Mouse (Mus musculus) lung, postnatal 0 days (tissue): Measurements from ENCODE around the gene Kcnh1. TPM values are rescaled to one million over a fixed set of nuclear protein-coding genes. Genes with fewer than 3 reads are reported as not detected.

Experiments
- ATAC-seq: fragments of 200-750 bp; cut with Nextera tagmentation; 2 replicates; pipeline ENCODE4 v1.8.0; 2017; ENCODE audit warnings: moderate library complexity
- DNase-seq: peaks from one replicate; pipeline ENCODE4 v3.0.0-alpha.2; 2016; ENCODE audit warnings: low spot score
- H3K27ac ChIP-seq: fragments of 300-500 bp; sonication (generic); 2 replicates; pipeline ENCODE4 v1.5.1; 2014; ENCODE audit warnings: antibody characterized with exemption, mild to moderate bottlenecking, low read length, mixed read lengths
- H3K27me3 ChIP-seq: fragments of 300-500 bp; sonication (generic); replicated peaks from 2 replicates; pipeline ENCODE4 v1.6.1; 2014; ENCODE audit warnings: low read length, mixed read lengths; ENCODE audit not compliant: insufficient read depth
- H3K36me3 ChIP-seq: fragments of 300-500 bp; sonication (generic); 2 replicates; pipeline ENCODE4 v1.6.1; 2014; ENCODE audit warnings: low read length, mixed read lengths; ENCODE audit not compliant: insufficient read depth
- H3K4me1 ChIP-seq: fragments of 300-500 bp; sonication (generic); 2 replicates; pipeline ENCODE4 v1.6.1; 2014; ENCODE audit warnings: antibody characterized with exemption, low read depth, low read length, mixed read lengths; ENCODE audit not compliant: insufficient read depth
- H3K4me2 ChIP-seq: fragments of 300-500 bp; sonication (generic); replicated peaks from 2 replicates; pipeline ENCODE4 v1.6.1; 2014; ENCODE audit warnings: low read depth, mild to moderate bottlenecking, low read length, moderate library complexity, mixed read lengths
- H3K4me3 ChIP-seq: fragments of 300-500 bp; sonication (generic); 2 replicates; pipeline ENCODE4 v1.5.1; 2014; ENCODE audit warnings: low read depth, low read length
- H3K9ac ChIP-seq: fragments of 300-500 bp; sonication (generic); replicated peaks from 2 replicates; pipeline ENCODE4 v1.6.1; 2014; ENCODE audit warnings: low read depth, mild to moderate bottlenecking
- H3K9me3 ChIP-seq: fragments of 300-500 bp; sonication (generic); 2 replicates; pipeline ENCODE4 v1.6.1; 2016; ENCODE audit warnings: low read length, mixed read lengths
- CTCF ChIP-seq: IDR thresholded peaks from 2 replicates; pipeline ENCODE4 v1.5.1; 2016; ENCODE audit warnings: antibody characterized with exemption, mild to moderate bottlenecking
- EP300 ChIP-seq: IDR thresholded peaks from 2 replicates; pipeline ENCODE4 v1.6.1; 2016; ENCODE audit warnings: antibody characterized with exemption, mild to moderate bottlenecking, control low read depth
- WGBS: fragments of 180-500 bp; shearing (Covaris S2); extraction: QIAGEN DNeasy Blood & Tissue Kit; methylation state at CpG from one replicate; pipeline ENCODE4 v1.1.7; 2014; 5-methylcytosine and 5-hydroxymethylcytosine counted together
- polyA plus RNA-seq: library from polyadenylated mRNA; unstranded; fragments of >200 nt; fragmentation: Nextera tagmentation; extraction: Ambion mirVana; gene quantifications from 2 replicates; pipeline ENCODE4 v1.2.1, GENCODE M21; 2015

The Kcnh1 gene
- polyA plus RNA-seq, 1 experiment from 2014 or later, result 4.4 TPM

GRCm38 (mm10) chr1:192284340-192284739 lies 93.8 kb downstream of the Kcnh1 start:
- H3K4me3 ChIP-seq, result no peak overlapping the region
- no peaks in the 10 kb centered on the region for H3K36me3 ChIP-seq
- H3K9me3 ChIP-seq, result no peaks in the 10 kb centered on the region
- WGBS, result 69% methylated on average over 3 of the region's 3 CpGs
- DNase-seq (no peak), ATAC-seq (no peak)
- no peak overlapping the region for H3K4me2 ChIP-seq
- H3K27ac ChIP-seq, result no peak overlapping the region
- no peak overlapping the region for H3K9ac ChIP-seq
- no peaks in the 10 kb centered on the region for H3K27me3 ChIP-seq
- no peaks in the 10 kb centered on the region for H3K4me1 ChIP-seq
- TF ChIP-seq CTCF (no peak), EP300 (no peak)

- 62% methylated on average over 3 of the region's 3 CpGs for WGBS
- no peak overlapping the region for H3K4me2 ChIP-seq
- ATAC-seq (no peak), DNase-seq (no peak)
- H3K27ac ChIP-seq, result no peak overlapping the region
- no peaks in the 10 kb centered on the region for H3K36me3 ChIP-seq
- TF ChIP-seq CTCF (no peak), EP300 (no peak)
- H3K4me3 ChIP-seq, result no peak overlapping the region
- no peaks in the 10 kb centered on the region for H3K27me3 ChIP-seq
- H3K4me1 ChIP-seq, result no peaks in the 10 kb centered on the region
- H3K9me3 ChIP-seq, result no peaks in the 10 kb centered on the region
- H3K9ac ChIP-seq, result no peak overlapping the region
Measured at GRCm38 (mm10) chr1:192284950-192285349, 94.4 kb downstream of the Kcnh1 start.

- ATAC-seq (no peak), DNase-seq (no peak)
- WGBS, result 80% methylated on average over 8 of the region's 8 CpGs
Measured at GRCm38 (mm10) chr1:192288456-192288855, 97.9 kb downstream of the Kcnh1 start.

GRCm38 (mm10) chr1:192291286-192291685 lies 100.7 kb downstream of the Kcnh1 start:
- 41% methylated on average over 3 of the region's 3 CpGs for WGBS
- H3K27ac ChIP-seq, result no peak overlapping the region
- TF ChIP-seq CTCF (no peak), EP300 (no peak)

More at GRCm38 (mm10) chr1:192288456-192288855, 97.9 kb downstream of the Kcnh1 start:
- Histone ChIP-seq H3K36me3 (no peaks in the 10 kb centered on the region), H3K4me3 (no peak overlapping the region), H3K4me2 (no peak overlapping the region), H3K4me1 (no peaks in the 10 kb centered on the region), H3K27me3 (no peaks in the 10 kb centered on the region), H3K27ac (no peak overlapping the region), H3K9ac (no peak overlapping the region), H3K9me3 (no peaks in the 10 kb centered on the region)
- TF ChIP-seq CTCF (no peak), EP300 (no peak)

GRCm38 (mm10) chr1:192293391-192293790 lies 102.8 kb downstream of the Kcnh1 start:
- no peaks in the 10 kb centered on the region for H3K36me3 ChIP-seq
- DNase-seq (no peak), ATAC-seq (no peak)
- H3K4me2 ChIP-seq, result no peak overlapping the region
- no peaks in the 10 kb centered on the region for H3K9me3 ChIP-seq
- H3K4me1 ChIP-seq, result no peaks in the 10 kb centered on the region
- H3K27me3 ChIP-seq, result no peaks in the 10 kb centered on the region
- no peak overlapping the region for H3K27ac ChIP-seq
- H3K9ac ChIP-seq, result no peak overlapping the region
- no peak for TF ChIP-seq CTCF
- no peak for TF ChIP-seq EP300
- 23% methylated on average over 4 of the region's 4 CpGs for WGBS
- H3K4me3 ChIP-seq, result no peak overlapping the region

More at GRCm38 (mm10) chr1:192291286-192291685, 100.7 kb downstream of the Kcnh1 start:
- Histone ChIP-seq H3K4me3 (no peak overlapping the region), H3K27me3 (no peaks in the 10 kb centered on the region), H3K4me2 (no peak overlapping the region), H3K4me1 (no peaks in the 10 kb centered on the region), H3K36me3 (no peaks in the 10 kb centered on the region), H3K9me3 (no peaks in the 10 kb centered on the region), H3K9ac (no peak overlapping the region)
- DNase-seq, result no peak
- no peak for ATAC-seq

- Histone ChIP-seq H3K4me3 (no peak overlapping the region), H3K27ac (no peak overlapping the region), H3K9me3 (no peaks in the 10 kb centered on the region), H3K4me1 (no peaks in the 10 kb centered on the region), H3K27me3 (no peaks in the 10 kb centered on the region), H3K36me3 (no peaks in the 10 kb centered on the region), H3K4me2 (no peak overlapping the region), H3K9ac (no peak overlapping the region)
- TF ChIP-seq CTCF (no peak), EP300 (no peak)
- ATAC-seq (no peak), DNase-seq (no peak)
- WGBS, result 73% methylated on average over 3 of the region's 3 CpGs
Measured at GRCm38 (mm10) chr1:192293921-192294320, 103.3 kb downstream of the Kcnh1 start.
